Mouse (Mus musculus) heart, embryonic 10.5 days (tissue): ENCODE measurements at regions not wholly inside any gene's neighbourhood (a gene's known extent, or its start where the extent isn't known, plus 50 kb on each side); places are given as distances from the start of the nearest gene placed in this dataset.

Source experiments
- DNase-seq: peaks from one replicate; pipeline ENCODE4 v3.0.0-alpha.2; 2017; ENCODE audit warnings: low spot score
- H3K27ac ChIP-seq: fragments of 300-500 bp; sonication (generic); 2 replicates; pipeline ENCODE4 v1.5.1; 2016; ENCODE audit warnings: mild to moderate bottlenecking
- H3K27me3 ChIP-seq: fragments of 300-500 bp; sonication (generic); 2 replicates; pipeline ENCODE4 v1.6.1; 2016; ENCODE audit warnings: mild to moderate bottlenecking; ENCODE audit not compliant: poor library complexity, insufficient read depth, severe bottlenecking
- H3K36me3 ChIP-seq: fragments of 300-500 bp; sonication (generic); 2 replicates; pipeline ENCODE4 v1.6.1; 2016; ENCODE audit warnings: mild to moderate bottlenecking, moderate library complexity
- H3K4me1 ChIP-seq: fragments of 300-500 bp; sonication (generic); 2 replicates; pipeline ENCODE4 v1.6.1; 2016; ENCODE audit warnings: mild to moderate bottlenecking
- H3K4me3 ChIP-seq: fragments of 300-500 bp; sonication (generic); 2 replicates; pipeline ENCODE4 v1.5.1; 2016; ENCODE audit warnings: mild to moderate bottlenecking, moderate library complexity
- H3K9me3 ChIP-seq: fragments of 300-500 bp; sonication (generic); 2 replicates; pipeline ENCODE4 v1.6.1; 2016; ENCODE audit warnings: mild to moderate bottlenecking, moderate library complexity
- WGBS: fragments of 180-500 bp; shearing (Covaris S2); methylation state at CpG from one replicate; pipeline ENCODE4 v1.1.7; 2016; 5-methylcytosine and 5-hydroxymethylcytosine counted together

DNA sequence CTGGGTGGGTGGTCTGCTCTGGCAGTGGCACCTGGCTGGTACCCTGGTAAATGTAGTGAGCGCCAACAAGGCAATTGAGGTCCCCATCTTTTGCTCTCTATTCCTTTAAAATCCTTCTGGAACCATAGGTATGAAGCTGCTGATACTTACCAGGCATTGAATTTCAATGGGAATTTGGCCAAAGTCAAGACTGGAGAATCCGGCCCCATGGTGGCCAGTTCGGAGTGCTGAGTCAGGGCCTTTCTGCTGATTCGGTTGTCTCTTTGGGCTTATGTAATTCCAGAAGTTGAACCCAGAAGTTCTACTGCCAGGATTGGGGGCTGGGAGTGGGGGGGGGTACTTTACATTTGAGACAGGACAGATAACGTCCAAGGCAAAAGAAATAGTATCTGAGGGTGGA, 79.0 kb upstream of the Ubl3 start:
- no peak for DNase-seq
- Histone ChIP-seq H3K4me3 (no peak overlapping the region), H3K4me1 (peaks cover 22% of the 10 kb centered on the region), H3K27ac (no peak overlapping the region), H3K36me3 (no peaks in the 10 kb centered on the region), H3K27me3 (no peaks in the 10 kb centered on the region), H3K9me3 (no peaks in the 10 kb centered on the region)
- 92% methylated on average over 5 of the region's 5 CpGs for WGBS

DNA sequence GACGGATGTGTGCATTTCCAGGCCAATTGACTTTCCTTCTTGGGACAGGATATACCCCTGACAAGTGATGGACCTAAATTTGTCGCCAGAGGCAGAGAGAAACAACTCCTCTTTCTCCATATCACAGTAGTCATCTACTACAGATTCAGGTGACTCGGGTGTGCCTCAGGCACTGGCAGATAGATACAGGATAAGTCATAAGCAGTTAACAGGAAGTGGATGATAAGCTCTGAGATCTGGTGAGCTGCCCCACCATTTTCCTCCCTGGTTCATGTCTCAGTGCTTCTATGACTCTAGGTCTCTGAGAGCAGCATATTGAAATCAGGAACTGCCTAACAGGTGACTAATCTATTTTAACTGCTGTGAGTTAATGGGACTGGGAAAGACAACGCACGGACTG, 73.4 kb upstream of the Ubl3 start:
- Histone ChIP-seq H3K27me3 (no peaks in the 10 kb centered on the region), H3K4me3 (no peak overlapping the region), H3K36me3 (no peaks in the 10 kb centered on the region), H3K4me1 (no peaks in the 10 kb centered on the region), H3K27ac (no peak overlapping the region), H3K9me3 (no peaks in the 10 kb centered on the region)
- 78% methylated on average over 5 of the region's 5 CpGs for WGBS
- no peak for DNase-seq

DNA sequence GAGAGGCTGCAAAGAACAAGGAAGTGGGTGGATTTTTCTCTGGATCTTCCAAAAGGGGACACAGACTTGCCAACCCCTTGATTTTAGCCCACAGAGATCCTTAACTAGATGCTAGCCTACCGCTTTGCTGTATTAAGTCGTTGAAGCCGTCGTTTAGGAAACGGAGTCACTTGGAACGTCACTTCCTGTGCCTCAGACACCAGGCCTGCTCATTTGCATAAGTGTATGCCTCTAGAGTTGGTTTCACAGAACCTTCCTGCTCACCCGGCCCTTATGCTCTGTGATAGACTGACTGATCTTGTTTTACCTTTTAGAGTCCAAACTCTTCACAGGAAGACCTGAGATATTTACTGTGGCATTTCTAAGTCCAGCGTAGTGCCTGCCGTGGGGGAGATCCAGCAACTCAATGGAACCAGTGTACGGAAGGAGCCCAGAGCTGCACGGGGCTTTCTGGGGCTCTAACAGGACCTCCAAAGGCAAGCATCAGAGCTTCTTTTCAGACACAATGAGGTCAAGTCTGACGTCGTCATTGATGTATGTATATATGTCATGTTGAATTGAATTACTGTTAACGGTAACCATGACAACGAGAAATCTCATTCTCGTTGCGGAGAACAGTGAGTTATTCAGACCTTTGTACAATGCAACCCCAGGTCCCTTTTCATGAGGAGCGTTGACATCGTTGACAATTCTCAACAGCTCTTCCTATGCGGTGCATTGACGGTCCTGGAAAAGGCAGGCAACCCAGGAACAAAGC, 72.2 kb upstream of the Ubl3 start:
- H3K27ac ChIP-seq: no peak overlapping the region
- H3K9me3 ChIP-seq: no peaks in the 10 kb centered on the region
- WGBS: 82% methylated on average over 21 of the region's 21 CpGs
- H3K4me3 ChIP-seq: no peak overlapping the region
- H3K4me1 ChIP-seq: no peaks in the 10 kb centered on the region; the same call in 1 of the 2 replicates
- no peaks in the 10 kb centered on the region for H3K36me3 ChIP-seq
- DNase-seq: no peak
- H3K27me3 ChIP-seq: no peaks in the 10 kb centered on the region

DNA sequence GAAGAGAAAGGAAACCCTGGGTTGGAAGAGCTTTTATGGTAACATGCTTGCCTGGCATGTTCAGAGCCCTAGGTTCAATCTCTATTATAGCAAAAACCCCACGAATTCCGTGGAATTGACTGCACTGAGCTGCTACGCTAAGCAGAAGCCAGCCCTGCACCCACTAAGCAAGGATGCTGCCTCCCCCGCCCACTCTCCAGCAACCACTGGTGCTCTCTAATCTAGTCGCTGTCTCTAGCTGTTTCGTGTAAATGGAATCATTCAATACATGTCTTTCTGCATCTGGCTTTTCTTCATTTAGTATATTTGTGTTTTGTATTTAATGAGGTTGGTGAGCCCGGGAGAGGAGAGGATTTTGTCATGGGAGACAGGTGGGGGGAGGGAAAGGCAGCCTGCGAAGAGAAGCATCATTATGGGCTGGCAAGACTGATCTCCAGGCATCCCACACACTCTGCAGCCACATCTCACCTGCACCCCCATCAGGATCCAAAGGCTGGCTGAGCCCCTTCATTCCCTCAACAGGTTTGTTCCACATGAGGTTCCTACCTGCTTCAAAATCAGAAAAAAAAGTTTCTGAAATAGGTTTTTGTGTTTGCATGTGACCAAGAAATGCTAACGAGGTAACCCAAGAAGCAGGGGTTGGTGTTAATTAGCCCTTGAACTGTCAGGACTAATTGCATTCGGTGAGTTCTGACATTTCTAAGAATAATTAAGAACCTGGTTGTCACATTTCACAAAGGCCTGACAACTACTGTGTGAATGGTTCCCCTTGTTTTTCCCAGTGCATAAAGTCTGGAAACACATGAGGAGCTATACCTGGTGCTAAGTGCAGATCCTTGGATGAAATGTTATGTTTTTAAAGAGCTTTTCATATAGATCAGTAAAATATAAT, 68.6 kb upstream of the Ubl3 start:
- no peak overlapping the region for H3K4me3 ChIP-seq
- no peaks in the 10 kb centered on the region for H3K36me3 ChIP-seq
- H3K27me3 ChIP-seq: no peaks in the 10 kb centered on the region
- no peak overlapping the region for H3K27ac ChIP-seq
- H3K9me3 ChIP-seq: no peaks in the 10 kb centered on the region
- 54% methylated on average over 10 of the region's 10 CpGs for WGBS
- peaks cover 4% of the 10 kb centered on the region for H3K4me1 ChIP-seq
- DNase-seq: no peak

DNA sequence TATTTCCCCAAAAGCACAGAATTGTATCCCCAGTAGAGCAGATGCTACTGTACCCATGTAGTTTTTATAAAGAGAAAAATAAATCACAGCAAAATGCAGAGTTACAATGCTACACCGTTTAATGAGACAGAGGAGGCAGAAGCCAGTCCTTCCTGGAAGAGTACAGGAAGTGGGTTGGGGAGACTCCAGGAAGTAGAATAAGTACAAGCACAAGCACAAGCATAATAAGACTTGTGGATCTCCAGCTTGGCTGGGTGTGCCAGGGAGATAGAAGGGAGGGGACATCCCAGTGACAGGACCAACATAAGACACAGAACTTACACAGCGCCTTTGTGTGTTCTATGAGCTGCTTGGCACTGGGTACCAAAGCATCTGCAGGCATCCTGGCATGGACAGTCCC, 67.3 kb upstream of the Ubl3 start:
- Histone ChIP-seq H3K27me3 (no peaks in the 10 kb centered on the region), H3K4me3 (no peak overlapping the region), H3K9me3 (no peaks in the 10 kb centered on the region), H3K4me1 (peaks cover 7% of the 10 kb centered on the region), H3K27ac (no peak overlapping the region), H3K36me3 (no peaks in the 10 kb centered on the region)
- no peak for DNase-seq
- 75% methylated on average over 2 of the region's 2 CpGs for WGBS

DNA sequence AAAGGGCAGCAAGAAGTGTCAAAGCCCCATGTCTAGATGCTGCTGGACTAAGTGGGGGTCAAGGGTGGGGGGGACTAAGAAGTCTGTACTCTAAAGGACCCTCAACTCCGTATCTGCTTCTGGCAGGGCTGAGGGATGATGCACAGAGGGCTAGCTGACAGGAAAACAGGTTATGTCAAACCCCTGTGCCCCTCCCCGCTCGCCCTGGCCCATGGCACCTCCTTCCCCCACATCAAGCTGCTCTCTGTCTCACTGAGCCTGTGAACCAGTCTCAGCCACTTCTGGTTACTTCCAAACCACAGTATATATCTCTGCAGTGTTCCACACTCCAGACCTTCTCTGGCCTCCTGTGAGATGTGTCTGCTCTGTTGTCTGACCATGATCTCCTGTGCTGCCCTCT, 63.8 kb upstream of the Ubl3 start:
- WGBS: 72% methylated on average over 3 of the region's 3 CpGs
- Histone ChIP-seq H3K36me3 (no peaks in the 10 kb centered on the region), H3K9me3 (no peaks in the 10 kb centered on the region), H3K4me3 (no peak overlapping the region), H3K27ac (0 out of 2 replicates have a peak overlapping the region, but pooled peaks have one; percentile 29), H3K4me1 (peaks cover 7% of the 10 kb centered on the region), H3K27me3 (no peaks in the 10 kb centered on the region)
- no peak for DNase-seq

DNA sequence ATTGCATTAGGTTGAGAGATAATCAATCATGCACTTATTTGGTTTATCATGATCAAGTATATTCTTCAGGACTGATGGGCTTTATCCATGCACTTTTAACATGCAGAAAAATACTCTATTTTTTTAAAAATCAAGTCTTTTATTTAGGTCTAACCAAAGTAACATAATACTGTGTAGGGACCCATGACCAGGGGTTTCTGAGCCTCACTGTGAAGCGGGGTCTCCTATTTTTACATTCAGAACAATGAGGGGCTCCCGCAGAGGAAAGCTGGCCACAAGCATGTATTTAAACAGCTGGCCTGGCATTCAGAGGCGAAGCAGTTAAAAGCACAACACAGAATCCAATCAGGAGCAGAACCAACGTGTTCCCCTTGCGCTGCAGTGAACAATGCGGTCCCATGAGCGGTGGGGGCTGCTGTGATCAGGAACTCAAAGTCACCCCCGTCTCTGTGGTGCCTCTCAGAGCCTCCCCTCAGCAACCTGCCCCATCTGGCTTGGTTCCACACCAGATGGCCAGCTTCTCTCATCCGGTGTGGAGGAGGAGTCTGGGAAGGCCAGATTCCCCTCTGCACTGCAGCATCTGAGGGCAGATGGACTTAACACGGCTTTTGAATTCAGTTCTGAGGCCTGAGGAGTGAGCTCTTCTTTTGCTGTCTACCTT, 63.2 kb upstream of the Ubl3 start:
- 71% methylated on average over 10 of the region's 10 CpGs for WGBS

DNA sequence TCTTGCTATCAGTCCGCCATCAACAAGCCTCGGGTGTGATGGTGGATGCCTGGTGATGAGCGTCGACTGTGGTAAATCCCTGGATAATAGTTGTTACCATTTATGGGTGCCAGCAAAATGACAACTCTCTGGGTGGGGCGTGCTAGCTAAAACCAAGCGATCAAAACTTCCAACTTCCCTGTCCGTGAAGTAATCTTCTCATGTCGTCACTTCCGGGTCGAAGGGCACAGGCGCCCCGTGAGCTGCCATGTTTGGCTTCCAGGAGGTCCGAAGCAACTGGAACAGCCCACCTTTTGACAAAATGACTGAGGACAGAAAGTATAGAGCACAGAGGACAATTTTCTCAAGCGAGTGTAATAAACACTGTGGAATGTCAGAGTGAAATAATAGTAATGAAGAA, 62.5 kb upstream of the Ubl3 start:
- Histone ChIP-seq H3K36me3 (no peaks in the 10 kb centered on the region), H3K4me1 (peaks cover 7% of the 10 kb centered on the region; the same call in 1 of the 2 replicates), H3K9me3 (no peaks in the 10 kb centered on the region), H3K27me3 (no peaks in the 10 kb centered on the region), H3K27ac (no peak overlapping the region), H3K4me3 (no peak overlapping the region)
- WGBS: 88% methylated on average over 14 of the region's 14 CpGs
- DNase-seq: no peak

More for the DNA sequence above, 63.2 kb upstream of the Ubl3 start:
- H3K27ac ChIP-seq: 0 out of 2 replicates have a peak overlapping the region, but pooled peaks have one; percentile 29
- no peak for DNase-seq
- peaks cover 7% of the 10 kb centered on the region for H3K4me1 ChIP-seq
- no peak overlapping the region for H3K4me3 ChIP-seq
- no peaks in the 10 kb centered on the region for H3K9me3 ChIP-seq
- no peaks in the 10 kb centered on the region for H3K27me3 ChIP-seq
- no peaks in the 10 kb centered on the region for H3K36me3 ChIP-seq

DNA sequence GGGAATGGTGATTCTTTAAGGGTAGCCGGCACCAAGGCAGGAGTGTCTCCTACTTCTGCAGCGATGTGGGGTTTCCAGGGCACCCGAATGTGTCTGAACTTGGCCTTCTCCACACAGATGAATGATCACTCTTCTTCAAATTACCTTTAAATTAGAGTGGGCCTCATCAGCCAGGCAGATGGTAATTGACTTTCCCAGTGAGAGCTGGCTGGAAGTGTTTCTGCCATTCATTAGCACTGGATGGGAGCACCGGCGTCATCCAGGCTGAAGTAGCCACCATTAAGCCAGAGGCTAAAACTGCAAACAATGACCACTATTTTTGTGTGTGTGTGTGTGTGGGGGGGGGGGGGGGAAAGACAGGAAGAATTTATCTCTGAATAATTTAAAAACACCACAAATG, 58.7 kb upstream of the Ubl3 start:
- 80% methylated on average over 5 of the region's 5 CpGs for WGBS
- Histone ChIP-seq H3K27ac (no peak overlapping the region), H3K9me3 (no peaks in the 10 kb centered on the region)

DNA sequence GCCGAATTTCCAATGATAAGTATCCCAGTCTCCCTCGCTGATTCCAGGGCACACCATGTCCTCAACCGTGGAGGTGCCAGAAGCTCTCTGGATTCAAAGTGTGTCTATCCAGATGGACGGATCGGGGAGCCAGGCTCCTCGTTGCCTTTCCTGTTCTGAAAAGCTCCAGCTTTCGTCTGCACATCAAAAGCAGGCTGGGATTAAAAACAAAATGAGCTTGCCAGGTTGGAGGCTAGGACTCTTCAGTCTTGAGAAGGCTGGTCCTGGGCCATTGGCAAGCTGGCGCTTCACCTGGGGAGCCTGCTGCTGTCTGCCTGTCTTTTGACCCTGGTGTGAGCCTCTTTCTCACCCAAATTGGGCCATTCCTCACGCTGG, 56.9 kb upstream of the Ubl3 start:
- WGBS: 67% methylated on average over 9 of the region's 9 CpGs
- no peaks in the 10 kb centered on the region for H3K36me3 ChIP-seq
- no peak overlapping the region for H3K27ac ChIP-seq
- H3K4me1 ChIP-seq: peaks cover 14% of the 10 kb centered on the region
- H3K9me3 ChIP-seq: no peaks in the 10 kb centered on the region
- no peak overlapping the region for H3K4me3 ChIP-seq
- H3K27me3 ChIP-seq: no peaks in the 10 kb centered on the region
- no peak for DNase-seq

More for the DNA sequence above, 58.7 kb upstream of the Ubl3 start:
- H3K36me3 ChIP-seq: no peaks in the 10 kb centered on the region
- H3K27me3 ChIP-seq: no peaks in the 10 kb centered on the region
- peaks cover 19% of the 10 kb centered on the region for H3K4me1 ChIP-seq
- no peak for DNase-seq
- H3K4me3 ChIP-seq: no peak overlapping the region

DNA sequence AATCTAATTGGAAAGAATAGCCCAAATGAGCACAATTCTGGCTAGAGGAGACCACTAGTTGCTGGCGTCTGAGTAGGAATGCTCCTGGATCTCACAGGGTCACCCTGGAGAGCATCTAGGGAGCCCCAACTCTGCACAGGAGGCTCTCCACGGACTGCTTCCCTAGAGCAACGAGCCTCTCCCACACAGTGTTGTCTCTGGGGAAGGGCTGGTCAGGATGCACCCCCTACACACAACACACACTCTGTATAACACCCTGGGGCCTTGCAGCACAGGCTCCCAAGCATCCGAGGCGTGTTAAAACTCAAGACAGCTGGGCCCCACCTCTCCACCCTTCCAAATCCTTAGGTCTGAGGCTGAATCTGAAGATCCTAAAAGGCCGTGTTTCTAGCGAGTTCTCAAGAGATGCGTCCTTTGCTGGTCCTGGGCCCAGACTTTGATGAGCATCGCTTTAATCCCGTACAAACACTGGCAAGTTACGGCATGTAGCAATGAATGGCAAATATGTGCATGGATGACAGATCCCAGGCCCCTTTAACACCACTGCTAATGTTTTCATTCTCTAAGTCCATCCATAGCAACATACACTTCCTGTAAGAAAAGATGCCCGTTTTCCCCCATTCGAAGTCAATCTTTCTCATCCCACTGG, 56.4 kb upstream of the Ubl3 start:
- no peak overlapping the region for H3K27ac ChIP-seq
- H3K27me3 ChIP-seq: no peaks in the 10 kb centered on the region
- DNase-seq: no peak
- 73% methylated on average over 13 of the region's 13 CpGs for WGBS
- no peaks in the 10 kb centered on the region for H3K36me3 ChIP-seq
- no peaks in the 10 kb centered on the region for H3K9me3 ChIP-seq
- no peak overlapping the region for H3K4me3 ChIP-seq
- H3K4me1 ChIP-seq: peaks cover 14% of the 10 kb centered on the region

DNA sequence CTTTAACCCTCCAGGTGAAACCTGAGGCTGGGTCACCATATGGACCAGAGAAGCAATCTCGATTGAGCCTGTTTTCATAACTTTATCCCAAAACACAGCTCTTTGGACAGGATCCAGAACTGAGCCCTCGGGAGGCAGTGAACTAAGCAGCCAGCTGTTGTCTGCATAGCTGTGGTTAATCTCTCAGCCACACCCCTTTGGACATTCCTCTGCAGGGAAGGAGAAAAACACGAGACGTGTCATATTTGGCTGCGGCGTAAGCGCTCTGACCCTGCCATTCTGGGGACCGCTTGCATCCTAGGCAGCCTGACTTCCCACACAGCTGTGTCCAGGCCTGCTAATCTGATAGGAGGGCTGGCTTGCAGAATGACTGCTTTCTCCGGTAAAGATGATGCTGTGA, 55.6 kb upstream of the Ubl3 start:
- Histone ChIP-seq H3K4me3 (no peak overlapping the region), H3K27ac (no peak overlapping the region), H3K36me3 (no peaks in the 10 kb centered on the region), H3K9me3 (no peaks in the 10 kb centered on the region; the same call in 1 of the 2 replicates), H3K27me3 (no peaks in the 10 kb centered on the region), H3K4me1 (peaks cover 14% of the 10 kb centered on the region)
- DNase-seq: peak; percentile 78
- 34% methylated on average over 9 of the region's 9 CpGs for WGBS
